Mouse (Mus musculus) small intestine, adult 2 months (tissue): ENCODE measurements around the gene Pdlim5.

Experiments used
- CTCF ChIP-seq: fragments of 200-500 bp; IDR thresholded peaks from 2 replicates; pipeline ENCODE4 v1.5.1; 2012; ENCODE audit warnings: low read depth, mild to moderate bottlenecking, control low read depth, inconsistent platforms, low read length, moderate library complexity, mixed read lengths; ENCODE audit not compliant: insufficient replicate concordance, insufficient read length; ENCODE audit errors: extremely low read depth
- POLR2A ChIP-seq: fragments of 200-500 bp; IDR thresholded peaks from 2 replicates; pipeline ENCODE4 v1.6.1; 2012; ENCODE audit warnings: low read depth, mild to moderate bottlenecking, control low read depth, inconsistent platforms, low read length, moderate library complexity

- TF ChIP-seq POLR2A (no peak), CTCF (no peak)
Measured at GRCm38 (mm10) chr3:142219910-142220309, 175.6 kb downstream of the Pdlim5 start.
